Mouse (Mus musculus): ENCODE data around the gene Bglap3.

Gene Bglap3

DNA sequence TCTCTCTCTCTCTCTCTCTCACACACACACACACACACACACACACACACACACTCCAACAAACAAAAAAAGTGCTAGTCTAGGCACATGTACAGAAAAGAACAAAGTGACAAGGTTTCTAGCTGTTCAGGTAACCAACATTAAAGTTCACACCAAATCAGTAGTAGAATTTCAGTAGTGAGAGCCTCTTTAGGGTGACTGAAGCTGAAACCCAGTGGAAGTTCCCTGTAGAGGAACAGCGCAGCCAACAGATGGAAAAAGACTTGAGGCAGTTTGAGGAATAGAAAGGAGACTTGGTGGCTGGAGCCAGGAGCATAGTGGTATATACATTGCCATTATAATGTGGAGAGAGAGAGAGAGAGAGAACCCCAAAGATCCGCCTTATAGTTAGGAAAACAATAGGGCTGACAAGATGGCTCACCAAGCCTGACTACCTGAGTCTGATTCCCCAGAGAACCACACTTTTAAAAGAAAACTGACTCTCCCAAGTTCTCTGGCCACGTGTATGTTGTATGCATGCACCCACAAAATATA, 37.6 kb downstream of the Bglap3 start:
- DNase-seq, result no peak

DNA sequence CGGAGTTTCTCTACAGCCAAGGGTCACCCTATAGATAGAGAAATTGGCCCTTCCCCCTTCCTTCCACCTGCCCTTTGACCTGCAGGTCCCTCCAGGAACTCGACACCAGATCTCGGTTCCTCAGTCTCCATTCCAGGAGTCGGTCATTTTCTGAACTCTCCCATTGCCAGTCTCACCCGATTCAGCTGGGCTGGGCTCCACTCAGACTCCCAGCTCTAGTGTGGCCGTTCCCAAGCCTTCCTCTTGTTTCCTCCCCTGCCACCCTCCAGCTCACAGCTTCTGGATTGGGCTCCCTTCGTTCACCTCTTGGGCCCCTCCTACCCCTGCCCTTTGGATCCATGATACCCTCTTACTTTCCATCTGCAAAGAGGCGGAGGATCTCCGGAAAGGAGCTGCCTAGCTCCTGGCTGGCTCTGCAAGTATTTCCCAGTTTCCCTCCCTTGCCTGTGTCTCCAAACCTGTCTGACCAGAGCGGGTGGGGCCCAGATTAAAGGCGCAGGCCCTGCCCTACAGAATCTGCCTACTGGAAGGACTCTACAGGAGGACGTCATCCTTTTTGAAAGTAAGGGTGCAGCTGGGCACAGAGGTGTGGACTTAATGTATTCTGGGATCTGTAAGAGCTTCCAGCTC, 38.4 kb downstream of the Bglap3 start:
- DNase-seq, result peak; percentile 33 to 55

GRCm38 (mm10) chr3:88331282-88331681, 41.3 kb downstream of the Bglap3 start:
- DNase-seq, result peak in 1 of 2 experiments; percentile 63

DNA sequence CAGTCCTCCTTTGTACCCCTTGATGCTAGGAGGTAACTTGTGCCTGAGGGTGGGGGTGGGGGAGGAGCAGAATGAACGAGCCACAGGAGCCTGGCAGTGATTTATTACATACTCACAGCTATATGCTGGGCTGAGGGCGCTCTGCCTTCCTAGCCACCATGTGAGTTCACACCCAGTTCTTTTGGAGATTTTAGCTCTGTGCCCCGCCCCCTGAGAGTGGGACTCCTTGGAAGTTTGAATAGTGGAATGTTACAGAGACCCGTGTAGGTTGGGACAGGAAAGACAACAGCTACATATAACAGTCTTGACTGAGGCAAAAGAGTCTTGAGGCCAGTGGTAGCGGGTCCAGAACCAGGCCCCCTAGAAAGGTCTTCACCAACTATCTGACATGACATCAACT, 43.6 kb downstream of the Bglap3 start:
- no peak for DNase-seq

GRCm38 (mm10) chr3:88324951-88325405, 47.6 kb downstream of the Bglap3 start, which contains the start of gene Glmp:
Gene Glmp (plus strand): TSS chr3:88325023.
- peak; percentile 48 to 64 for DNase-seq
